Mouse (Mus musculus) gonadal fat pad, adult 2 months (tissue): ENCODE data around the gene Prdm15. TPM values are rescaled to one million over a fixed set of nuclear protein-coding genes. Genes with fewer than 3 reads are reported as not detected.
A peak's percentile ranks its signal among the peaks of the same experiment; 100 is the strongest.

ENCODE experiments used
- DNase-seq: peaks from one replicate; pipeline ENCODE4 v3.0.0-alpha.2; 2012; ENCODE audit warnings: low read depth
- polyA plus RNA-seq: library from polyadenylated mRNA; depleted of rRNA; stranded (reverse); fragments of >200 nt; gene quantifications from 2 replicates; pipeline ENCODE4 v1.2.3, GENCODE M21; 2012; rRNA removed

The Prdm15 gene
- 8.4 and 8.6 TPM in 2 replicates for polyA plus RNA-seq

- DNase-seq: no peak
Observed at GRCm38 (mm10) chr16:97851741-97852319, at the start of gene Prdm15. Gene Prdm15 (minus strand): TSS chr16:97851850.

- DNase-seq: peak; percentile 97
Observed at GRCm38 (mm10) chr16:97897346-97898024, 45.8 kb upstream of the Prdm15 start.

GRCm38 (mm10) chr16:97887762-97888161 lies 36.1 kb upstream of the Prdm15 start:
- no peak for DNase-seq

- no peak for DNase-seq
Observed at GRCm38 (mm10) chr16:97883696-97884095, 32.0 kb upstream of the Prdm15 start.

- no peak for DNase-seq
Observed at GRCm38 (mm10) chr16:97882891-97883290, 31.2 kb upstream of the Prdm15 start.

GRCm38 (mm10) chr16:97879134-97879533 lies 27.5 kb upstream of the Prdm15 start:
- no peak for DNase-seq

GRCm38 (mm10) chr16:97877502-97877901 lies 25.9 kb upstream of the Prdm15 start:
- DNase-seq: no peak

GRCm38 (mm10) chr16:97875101-97875500 lies 23.5 kb upstream of the Prdm15 start:
- DNase-seq: no peak

GRCm38 (mm10) chr16:97874376-97874775 lies 22.7 kb upstream of the Prdm15 start:
- DNase-seq: no peak

- DNase-seq: no peak
Observed at GRCm38 (mm10) chr16:97872657-97873056, 21.0 kb upstream of the Prdm15 start.

- no peak for DNase-seq
Observed at GRCm38 (mm10) chr16:97869193-97870102, 17.8 kb upstream of the Prdm15 start.

- no peak for DNase-seq
Observed at GRCm38 (mm10) chr16:97863932-97864467, 12.3 kb upstream of the Prdm15 start.

GRCm38 (mm10) chr16:97856050-97856449 lies 4.4 kb upstream of the Prdm15 start:
- peak; percentile 58 for DNase-seq

GRCm38 (mm10) chr16:97851061-97851740 lies 449 bp downstream of the Prdm15 start:
- DNase-seq: no peak

GRCm38 (mm10) chr16:97850667-97851060 lies 986 bp downstream of the Prdm15 start:
- no peak for DNase-seq

- no peak for DNase-seq
Observed at GRCm38 (mm10) chr16:97848832-97849231, 2.8 kb downstream of the Prdm15 start.

- no peak for DNase-seq
Observed at GRCm38 (mm10) chr16:97844967-97845937, 6.4 kb downstream of the Prdm15 start.

GRCm38 (mm10) chr16:97832154-97832553 lies 19.5 kb downstream of the Prdm15 start:
- DNase-seq: no peak

- DNase-seq: no peak
Observed at GRCm38 (mm10) chr16:97828207-97828606, 23.4 kb downstream of the Prdm15 start.

- no peak for DNase-seq
Observed at GRCm38 (mm10) chr16:97823311-97824007, 28.2 kb downstream of the Prdm15 start.
